Mouse (Mus musculus) heart, postnatal 4 days (tissue): ENCODE measurements around the gene Ppp2r5d. TPM values are rescaled to one million over a fixed set of nuclear protein-coding genes. Genes with fewer than 3 reads are reported as not detected.

Experiments used
- DNase-seq: peaks from one replicate; pipeline ENCODE4 v3.0.0; 2021
- total RNA-seq, 2 experiments: library from RNA; stranded (reverse); gene quantifications; 2 replicates each; pipeline ENCODE4 v1.2.3; 2021

The Ppp2r5d gene
- total RNA-seq, 2 experiments from 2014 or later, result 41.5 to 42.9 TPM

- DNase-seq, result no peak
Observed at GRCm38 (mm10) chr17:46644152-46644805, 60.6 kb downstream of the Ppp2r5d start.

- no peak for DNase-seq
Observed at GRCm38 (mm10) chr17:46642060-46642459, 62.9 kb downstream of the Ppp2r5d start.

GRCm38 (mm10) chr17:46639929-46640328 is 65.0 kb downstream of the Ppp2r5d start:
- no peak for DNase-seq

GRCm38 (mm10) chr17:46636831-46637523 is 67.9 kb downstream of the Ppp2r5d start:
- peak; percentile 81 for DNase-seq

Other genes starting within 250 kb of the Ppp2r5d start
- under 1 TPM; 0.33 to 0.45 TPM for gene Ttbk1, start 217.4 kb downstream of the Ppp2r5d start, total RNA-seq
- gene Dnph1, start 208.4 kb downstream of the Ppp2r5d start, total RNA-seq, result 10 to 100 TPM in 1 of 2 experiments, 1 to 10 TPM in 1; 9.5 to 10.2 TPM
- 10 to 100 TPM; 12.0 to 12.6 TPM for gene Cul9, start 158.7 kb downstream of the Ppp2r5d start, total RNA-seq
- gene Srf, start 148.9 kb downstream of the Ppp2r5d start, total RNA-seq, result 100 to 1,000 TPM; 184 to 210 TPM
- gene Ptk7, start 75.6 kb downstream of the Ppp2r5d start, total RNA-seq, result 10 to 100 TPM; 34.8 to 36.2 TPM
- 10 to 100 TPM; 18.9 TPM for gene Klc4, start 59.1 kb downstream of the Ppp2r5d start, total RNA-seq
- 100 to 1,000 TPM; 107 to 109 TPM for gene Mrpl2, start 58.9 kb downstream of the Ppp2r5d start, total RNA-seq
- gene Cul7, start 54.8 kb downstream of the Ppp2r5d start, total RNA-seq, result 10 to 100 TPM; 65.5 to 66.6 TPM
- 10 to 100 TPM; 16.7 TPM for gene Rrp36, start 30.8 kb downstream of the Ppp2r5d start, total RNA-seq
- gene Mea1, start 26.3 kb downstream of the Ppp2r5d start, total RNA-seq, result 10 to 100 TPM; 62.9 to 66.8 TPM
- 100 to 1,000 TPM; 138 to 140 TPM for gene Klhdc3, start 24.2 kb downstream of the Ppp2r5d start, total RNA-seq
- gene Pex6, start 6.4 kb upstream of the Ppp2r5d start, total RNA-seq, result 10 to 100 TPM; 12.0 to 14.4 TPM
- under 1 TPM; 0.55 to 0.74 TPM for gene Gnmt, start 24.1 kb upstream of the Ppp2r5d start, total RNA-seq
- 10 to 100 TPM; 29.4 to 29.7 TPM for gene Cnpy3, start 47.1 kb upstream of the Ppp2r5d start, total RNA-seq
- not detected for gene Ptcra, start 58.6 kb upstream of the Ppp2r5d start, total RNA-seq
- gene 2310039H08Rik, start 67.5 kb upstream of the Ppp2r5d start, total RNA-seq, result 10 to 100 TPM; 28.6 to 29.9 TPM
- 10 to 100 TPM; 69.6 to 71.9 TPM for gene Rpl7l1, start 77.6 kb upstream of the Ppp2r5d start, total RNA-seq
- 10 to 100 TPM; 11.8 to 14.0 TPM for gene Bicral, start 153.4 kb upstream of the Ppp2r5d start, total RNA-seq
- gene Tbcc, start 185.6 kb upstream of the Ppp2r5d start, total RNA-seq, result 10 to 100 TPM; 23.5 to 26.2 TPM
- not detected for gene Prph2, start 205.3 kb upstream of the Ppp2r5d start, total RNA-seq